Mouse (Mus musculus): ENCODE data around the gene Tada2b.

- TF ChIP-seq CTCF (IDR thresholded peaks at IDR 0.05; ENCODE audit: low read depth) (no peak), EP300 (IDR thresholded peaks at IDR 0.05; ENCODE audit: low read depth) (no peak)
These were observed 20.7 kb downstream of the Tada2b start for GRCm38 (mm10) chr5:36463391-36463790.
